Mouse (Mus musculus) adrenal gland, adult 10 weeks (tissue): ENCODE measurements around the gene Chuk. TPM values are rescaled to one million over a fixed set of nuclear protein-coding genes. Genes with fewer than 3 reads are reported as not detected.

ENCODE experiments used
- polyA plus RNA-seq: library from polyadenylated mRNA; stranded (reverse); fragments of 350-450 nt; fragmentation: Illumina TruSeq; extraction: RNeasy Lipid Tissue Mini Kit (QIAGEN cat#74804); gene quantifications from one replicate; pipeline ENCODE4 v1.2.3, GENCODE M21; 2014; ENCODE audit warnings: low read depth, low replicate concordance

Chuk gene
- 274 TPM for polyA plus RNA-seq

DNA sequence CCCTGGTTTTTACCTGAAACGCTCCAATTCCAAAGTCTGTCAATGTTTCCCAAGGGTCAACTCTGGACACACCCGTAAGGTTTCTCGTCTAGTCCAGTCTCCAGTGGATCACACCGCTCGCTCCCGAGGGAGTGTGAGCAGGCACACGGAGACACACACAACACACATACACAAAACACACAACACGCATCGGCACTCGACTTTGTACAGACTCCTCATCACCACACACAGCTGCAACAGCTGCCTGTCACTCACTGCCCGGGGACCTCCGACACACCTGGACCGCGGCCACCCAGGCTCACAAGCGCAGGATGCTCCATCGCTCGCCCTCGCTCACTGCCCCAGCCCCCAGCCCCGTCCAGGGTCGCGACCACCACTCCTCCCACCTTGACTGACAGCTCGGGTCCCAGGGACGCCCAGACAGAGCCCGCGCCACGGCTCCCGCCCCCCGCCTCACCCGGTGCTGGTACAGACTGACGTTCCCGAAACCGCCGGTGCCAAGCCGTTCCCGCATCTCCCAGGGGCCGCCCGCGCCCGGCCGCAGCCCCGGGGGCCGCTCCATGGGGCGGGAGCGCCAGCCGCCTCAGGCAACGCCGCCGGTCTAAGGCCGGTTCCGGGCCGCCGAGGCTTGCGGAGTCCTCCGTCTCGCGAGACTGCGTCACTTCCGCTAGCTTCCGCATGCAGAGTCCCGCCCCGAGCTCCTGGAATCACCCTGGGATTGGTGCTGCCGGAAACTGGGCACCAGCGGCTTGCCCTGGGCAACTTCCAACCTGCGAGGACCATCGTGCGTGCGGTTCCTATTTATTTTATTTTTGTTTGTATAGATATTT is at the start of gene Chuk:
Gene Chuk (minus strand): TSS at position 650 of the 830 bp plus-strand sequence.

DNA sequence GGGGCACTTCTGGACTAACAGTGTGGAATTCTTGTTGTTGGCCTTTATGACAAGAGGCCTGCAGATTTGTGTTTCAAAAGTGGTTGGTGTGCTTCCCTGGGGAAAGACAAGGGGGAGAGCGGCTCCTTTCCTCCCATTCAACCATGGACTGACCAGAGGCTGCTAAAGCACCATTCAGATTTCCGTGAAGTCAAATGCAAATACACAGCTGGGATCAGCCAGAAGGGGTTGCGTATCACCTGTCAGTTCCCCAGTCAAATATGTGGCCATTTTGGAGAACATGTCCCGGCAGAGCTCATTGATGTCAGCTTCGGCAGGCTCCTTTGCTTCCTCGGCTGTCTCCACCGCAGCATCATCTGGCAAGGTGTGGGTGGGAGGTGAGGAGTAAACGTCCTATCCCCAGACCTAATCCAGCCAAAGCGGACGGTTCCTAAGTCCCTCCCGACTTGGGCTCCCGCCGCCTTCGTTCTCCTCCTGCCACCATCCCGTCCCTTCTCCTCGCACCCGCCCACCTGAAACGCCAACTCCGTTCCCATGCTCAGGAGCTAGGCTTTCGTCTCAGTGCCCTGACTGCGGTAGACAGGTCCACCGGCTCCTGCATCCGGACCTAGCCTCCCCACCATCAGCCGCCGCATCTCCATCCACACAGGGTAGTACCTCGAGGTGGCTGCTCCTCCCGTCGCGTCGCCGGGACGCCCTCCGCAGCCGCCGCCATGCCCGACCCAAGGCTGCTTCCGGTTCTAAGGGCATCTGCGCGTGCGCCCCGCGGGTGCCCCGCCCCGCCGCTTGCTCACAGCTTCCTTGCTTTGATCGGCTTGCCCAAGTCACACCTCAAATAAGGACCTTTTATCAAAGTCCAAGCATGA is 38.7 kb upstream of the Chuk start, which contains the start of gene Bloc1s2:
Gene Bloc1s2 (minus strand): TSS at position 745 of the 866 bp plus-strand sequence.

DNA sequence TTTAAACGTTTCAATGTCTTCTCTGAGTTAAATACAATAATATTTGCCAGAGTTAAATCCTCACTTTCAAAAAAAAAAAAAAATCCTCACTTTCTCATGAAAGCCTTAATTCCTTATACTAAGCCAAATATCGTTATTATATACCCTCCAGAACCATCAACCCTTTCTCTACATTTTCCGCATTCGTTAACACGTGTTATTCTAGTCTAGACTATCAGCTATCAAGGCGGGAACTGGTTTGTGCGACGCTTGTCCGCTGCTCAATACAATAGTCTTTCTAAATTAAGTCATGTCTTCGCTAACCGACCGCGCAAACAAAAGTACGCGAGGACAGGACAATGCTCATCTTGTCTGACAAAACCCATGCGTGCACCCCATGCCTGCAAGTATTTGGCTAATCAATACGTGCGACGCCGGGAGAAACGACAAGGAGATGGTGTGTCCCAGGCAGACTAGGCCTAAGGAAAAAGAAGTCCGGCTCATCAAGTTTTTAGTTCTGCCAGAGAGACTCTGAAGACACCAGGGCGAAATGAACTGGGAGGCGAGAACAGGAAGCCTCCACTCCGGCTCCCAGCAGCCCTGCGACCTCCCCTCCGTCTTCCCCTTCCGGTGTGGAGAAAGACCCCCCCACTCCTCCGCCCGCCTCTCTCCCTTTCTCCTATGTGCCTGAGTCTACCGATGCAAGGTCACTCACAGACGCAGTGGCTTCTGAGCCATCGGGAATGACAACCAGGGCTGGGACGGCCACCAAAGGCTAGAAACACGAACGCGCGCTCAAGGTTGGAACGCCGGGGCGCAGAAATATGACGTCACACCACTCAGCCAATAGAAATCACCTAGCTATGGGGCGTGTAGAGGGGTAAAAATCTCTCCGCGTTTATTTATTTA is 28.0 kb upstream of the Chuk start, which contains the start of gene Cwf19l1:
Gene Cwf19l1 (minus strand): TSS at position 805 of the 888 bp plus-strand sequence.

DNA sequence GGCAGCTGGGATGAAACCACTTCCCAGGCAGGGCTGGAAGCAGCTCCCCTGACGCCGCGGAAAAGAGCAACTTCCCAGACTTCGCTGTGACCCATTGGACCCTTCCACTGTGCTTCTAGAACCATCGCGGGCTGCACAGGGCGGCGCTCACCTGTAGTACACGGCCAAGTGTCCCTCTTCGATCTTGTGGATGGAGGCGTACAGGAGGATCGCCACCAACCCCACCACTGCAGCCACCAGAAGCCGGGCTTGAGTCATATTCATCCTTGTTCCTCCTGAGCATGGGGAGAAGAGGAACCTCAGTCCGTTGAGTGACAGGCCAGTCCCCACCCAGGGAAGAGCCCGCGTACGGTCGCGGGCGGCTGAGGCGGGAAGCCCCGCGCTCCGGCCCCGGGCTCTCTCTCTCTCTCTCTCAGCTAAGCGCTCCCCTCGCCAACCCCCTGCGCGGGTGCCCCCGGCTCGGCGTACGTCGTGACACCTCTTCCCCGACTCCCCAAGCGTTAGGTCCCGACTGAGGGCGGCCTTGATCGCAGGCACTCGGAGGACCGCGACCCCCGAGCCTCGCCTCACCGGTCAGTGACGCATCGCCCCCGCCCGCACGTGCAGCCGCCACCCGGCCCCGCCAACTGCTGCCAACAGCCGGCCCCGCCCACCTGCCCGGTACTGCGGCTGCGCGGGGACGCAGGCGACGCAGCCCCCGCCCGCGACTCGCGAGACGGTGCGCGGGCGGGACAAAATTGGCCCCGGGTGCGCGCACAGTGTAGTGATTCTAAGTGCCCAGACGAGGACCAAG is 38.0 kb downstream of the Chuk start, which contains the start of gene Erlin1:
Gene Erlin1 (minus strand): TSS at position 665 of the 793 bp plus-strand sequence.

DNA sequence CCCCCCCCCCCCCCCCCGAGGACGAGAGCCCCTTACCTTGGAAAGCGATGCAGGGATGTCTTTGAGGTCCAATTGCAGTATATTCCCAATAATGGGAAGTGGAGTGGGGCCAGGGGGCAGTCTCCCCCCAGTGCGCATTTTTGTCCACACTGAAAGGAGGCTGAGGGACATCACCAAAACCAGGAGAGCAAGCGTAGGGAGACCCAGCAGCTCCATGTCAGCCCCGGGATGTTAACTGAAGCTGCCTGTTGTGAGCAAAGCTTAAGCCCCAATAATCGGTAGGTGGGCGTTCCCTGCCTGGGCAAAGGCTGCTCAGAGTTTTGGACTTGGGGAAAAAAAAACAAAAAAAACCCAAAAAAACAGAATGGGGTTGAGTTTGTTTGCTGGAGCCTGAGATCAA is 78.3 kb downstream of the Chuk start, which contains the start of gene Cyp2c23:
Gene Cyp2c23 (minus strand): TSS at position 237 of the 400 bp plus-strand sequence.

Other genes with a start within 250 kb of the Chuk start
- gene Dnmbp, start 167.3 kb downstream of the Chuk start, polyA plus RNA-seq, result 2.7 TPM
- not detected for gene Cpn1, start 120.9 kb downstream of the Chuk start, polyA plus RNA-seq
- gene Cyp2c23, start 78.3 kb downstream of the Chuk start, polyA plus RNA-seq, result 0.70 TPM
- gene Erlin1, start 37.7 kb downstream of the Chuk start, polyA plus RNA-seq, result 37.9 TPM
- gene Cwf19l1, start 28.4 kb upstream of the Chuk start, polyA plus RNA-seq, result 27.5 TPM
- gene Bloc1s2, start 39.0 kb upstream of the Chuk start, polyA plus RNA-seq, result 37.8 TPM
- gene Pkd2l1, start 85.0 kb upstream of the Chuk start, polyA plus RNA-seq, result not detected
- gene Scd3, start 95.8 kb upstream of the Chuk start, polyA plus RNA-seq, result not detected
- gene Scd2, start 186.2 kb upstream of the Chuk start, polyA plus RNA-seq, result 992 TPM
- 0.64 TPM for gene Scd4, start 225.6 kb upstream of the Chuk start, polyA plus RNA-seq